Comparison of ENCODE assay signal across 16 mouse cellular contexts in genomic region chr10:63488346-63488745, GRCm38 (mm10). TPM values are rescaled to one million over a fixed set of nuclear protein-coding genes. Genes with fewer than 3 reads are reported as not detected.
"Had no signal": no experiment of that assay in that cellular context is flagged by ENCODE, and none has a peak within 500 bp of the region (broad histone marks: within the 10 kb centered on the region; RNA-seq: fewer than 3 reads in every experiment).

No protein-coding gene starts in this region.

- H3K9me3 ChIP-seq: kidney, embryonic 15.5 days; limb, embryonic 10.5 days; liver, embryonic 15.5 days; midbrain, embryonic 12.5 days; neural tube, embryonic 13.5 days had no signal

- H3K4me1 ChIP-seq: kidney, embryonic 15.5 days; limb, embryonic 10.5 days; liver, embryonic 15.5 days; midbrain, embryonic 12.5 days; neural tube, embryonic 13.5 days had no signal

- ATAC-seq: midbrain, embryonic 16.5 days had no signal

- H3K4me3 ChIP-seq: kidney, embryonic 15.5 days; left cerebral cortex, adult 2 months; limb, embryonic 10.5 days; liver, embryonic 15.5 days; megakaryocyte, embryonic 14.5 days; midbrain, embryonic 12.5 days; neural tube, embryonic 13.5 days had no signal

- H3K4me2 ChIP-seq: kidney, embryonic 15.5 days; liver, embryonic 11.5 days; liver, embryonic 15.5 days; lung, embryonic 14.5 days; midbrain, embryonic 12.5 days; neural tube, embryonic 13.5 days had no signal

- H3K27me3 ChIP-seq: kidney, embryonic 15.5 days; liver, embryonic 15.5 days; megakaryocyte, embryonic 14.5 days; midbrain, embryonic 12.5 days; neural tube, embryonic 13.5 days had no signal

- H3K27ac ChIP-seq: kidney, embryonic 15.5 days; left cerebral cortex, adult 2 months; limb, embryonic 10.5 days; liver, embryonic 15.5 days; macrophage; midbrain, embryonic 12.5 days; neural tube, embryonic 13.5 days had no signal

- DNase-seq: kidney, postnatal 14 days; lung, embryonic 14.5 days; lung, postnatal 10 days; retina, postnatal 1 day; right cerebral cortex, postnatal 4 days; thymus, postnatal 4 days had no signal

- H3K9ac ChIP-seq: kidney, embryonic 15.5 days; liver, embryonic 15.5 days; lung, embryonic 14.5 days; midbrain, embryonic 12.5 days; neural tube, embryonic 13.5 days had no signal

- H3K36me3 ChIP-seq: kidney, embryonic 15.5 days; limb, embryonic 10.5 days; liver, embryonic 15.5 days; midbrain, embryonic 12.5 days; neural tube, embryonic 13.5 days had no signal

RNA-seq across cellular contexts. Expression of gene Ctnna3, which starts 58.4 kb away (rescaled TPM):
- polyA plus RNA-seq: limb, embryonic 10.5 days; macrophage; midbrain, embryonic 12.5 days had no signal
